Mouse (Mus musculus) layer of hippocampus, adult 8-10 months (tissue): ENCODE data around the gene Sipa1l3. TPM values are rescaled to one million over a fixed set of nuclear protein-coding genes. Genes with fewer than 3 reads are reported as not detected.

ENCODE experiments used
- DNase-seq, 2 experiments: peaks; one replicate each; pipeline ENCODE4 v3.0.0; 2022; ENCODE audit warnings: low spot score in 2 of 2
- total RNA-seq, 4 experiments: library from RNA; stranded (reverse); gene quantifications; 2 replicates each; pipeline ENCODE4 v1.2.4; 2022

Gene Sipa1l3
- total RNA-seq, 4 experiments from 2014 or later: 158 to 231 (median 197) TPM

DNA sequence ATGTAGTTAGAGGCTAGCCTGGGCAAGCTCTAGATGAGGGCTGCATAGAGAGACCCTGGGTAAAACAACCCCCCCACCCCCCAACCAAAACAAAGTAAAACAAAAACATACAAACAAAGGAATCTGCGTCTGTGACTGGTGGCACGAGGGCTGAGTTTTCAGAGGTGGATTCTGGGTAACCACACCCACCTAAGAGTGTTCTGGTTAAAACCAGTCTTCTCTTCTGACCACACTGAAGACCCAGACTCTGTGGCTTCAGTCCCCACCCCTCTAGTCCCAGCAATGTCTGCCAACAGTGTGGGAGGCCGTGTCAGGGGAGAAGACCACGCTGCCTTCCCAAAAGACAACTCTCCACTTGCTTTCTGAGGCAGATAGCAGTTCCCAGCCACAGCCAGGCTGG lies 72.3 kb downstream of the Sipa1l3 start:
- DNase-seq: no peak

DNA sequence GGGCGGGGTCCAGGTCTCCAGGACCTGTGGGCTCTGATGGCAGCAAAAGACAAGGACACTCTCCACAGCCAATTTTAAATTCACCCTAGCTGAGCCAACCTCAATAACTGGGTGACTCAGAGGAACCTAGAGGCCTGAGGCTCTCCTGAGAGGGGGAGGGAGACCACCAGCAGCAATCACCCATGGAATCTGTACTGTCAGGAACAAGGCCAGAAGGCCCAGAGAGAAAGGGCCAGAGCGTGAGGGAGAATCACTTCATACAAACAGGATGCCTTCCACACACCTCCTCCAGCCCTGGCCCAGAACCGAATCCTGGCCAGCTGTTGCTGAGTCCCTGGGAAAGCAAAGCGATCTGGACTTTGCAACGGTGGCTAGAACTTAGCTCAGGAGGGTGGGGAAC lies 73.9 kb downstream of the Sipa1l3 start:
- DNase-seq: no peak

DNA sequence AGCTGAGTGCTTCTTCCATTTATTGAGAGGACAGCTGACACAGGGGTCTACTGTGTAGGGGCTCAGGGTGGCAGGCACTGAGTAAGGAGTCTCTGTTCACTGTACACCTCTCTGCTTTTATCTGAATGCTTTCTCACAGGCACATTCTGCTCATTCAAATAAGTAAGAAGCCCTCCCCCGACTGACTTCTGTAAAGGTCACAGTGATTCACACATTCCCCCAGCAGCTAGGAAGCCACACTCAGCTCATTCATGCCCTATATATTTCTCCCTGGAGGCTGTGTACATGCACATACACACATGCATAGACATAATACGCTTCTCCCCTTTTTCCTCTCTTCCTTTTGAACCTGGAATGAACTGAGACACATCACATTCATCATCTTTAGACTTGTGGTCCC lies 74.4 kb downstream of the Sipa1l3 start:
- no peak for DNase-seq

DNA sequence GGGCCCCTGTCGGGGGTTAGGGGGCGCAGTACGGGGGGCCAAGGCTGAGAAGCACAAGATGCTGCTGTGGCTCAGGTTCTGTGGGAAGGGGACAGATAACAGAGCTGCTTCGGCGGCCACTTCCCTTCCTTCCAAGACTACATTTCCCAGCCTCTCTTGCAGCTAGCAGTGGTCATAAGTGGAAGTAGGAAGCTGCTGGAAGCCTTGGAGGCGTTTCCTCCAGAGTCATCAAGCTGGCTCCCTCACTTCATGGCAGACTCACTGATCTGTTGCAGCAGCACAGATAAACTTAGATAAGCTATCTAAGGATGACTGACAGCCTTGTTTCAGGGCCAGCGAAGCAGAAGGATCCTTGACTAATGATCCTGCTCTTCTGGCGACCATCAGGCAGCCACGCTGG lies 76.6 kb downstream of the Sipa1l3 start:
- DNase-seq: no peak

DNA sequence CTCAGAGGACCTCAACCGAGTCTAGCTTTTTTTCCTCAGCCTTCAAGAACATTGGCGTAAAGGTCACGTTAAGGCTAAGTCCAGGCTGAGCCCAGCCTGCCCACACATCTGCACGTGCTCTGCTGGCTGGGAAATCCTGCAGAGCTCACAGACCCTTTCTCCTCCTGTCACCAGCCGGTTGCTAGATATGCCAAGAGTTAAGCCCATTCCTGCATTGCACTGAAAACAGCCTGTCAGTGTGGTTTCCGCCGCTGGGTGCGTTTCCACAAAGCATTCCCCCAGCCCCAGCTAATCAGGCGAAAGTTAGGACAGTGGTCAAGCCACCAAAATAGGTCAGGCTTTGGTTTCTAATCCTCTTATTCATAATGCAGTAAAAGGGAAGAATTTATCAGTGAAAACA lies 77.3 kb downstream of the Sipa1l3 start:
- no peak for DNase-seq

DNA sequence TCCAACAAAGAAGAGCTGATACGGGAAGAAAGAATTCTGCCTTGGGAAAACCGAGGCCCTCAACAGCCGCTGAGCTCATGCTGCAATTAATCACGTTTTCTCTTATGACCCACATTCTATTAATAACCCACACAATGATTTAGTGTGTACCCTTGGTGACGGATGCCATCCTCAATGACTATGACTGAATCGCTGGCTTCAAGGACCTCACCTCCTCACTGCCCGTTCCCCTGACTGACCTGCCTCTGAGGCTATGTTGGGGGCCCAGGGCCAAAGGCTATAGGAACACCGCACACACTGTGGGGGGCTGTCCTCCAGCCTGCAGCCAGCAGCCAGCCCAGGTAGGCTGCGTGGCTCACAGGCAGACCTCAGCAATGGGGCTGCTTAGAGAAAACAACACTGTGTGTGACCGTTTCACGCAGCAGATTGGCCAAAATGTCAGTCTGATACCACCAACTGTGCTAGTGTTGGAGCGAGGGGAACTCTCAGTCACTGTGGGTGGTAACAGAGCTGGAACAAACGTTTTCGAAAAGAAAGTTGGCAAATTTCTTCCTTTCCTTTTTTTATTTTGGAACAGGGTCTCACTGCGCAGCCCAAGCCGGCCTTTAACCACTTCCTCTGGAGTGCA lies 79.7 kb downstream of the Sipa1l3 start:
- DNase-seq: peak; percentile 55 to 69

DNA sequence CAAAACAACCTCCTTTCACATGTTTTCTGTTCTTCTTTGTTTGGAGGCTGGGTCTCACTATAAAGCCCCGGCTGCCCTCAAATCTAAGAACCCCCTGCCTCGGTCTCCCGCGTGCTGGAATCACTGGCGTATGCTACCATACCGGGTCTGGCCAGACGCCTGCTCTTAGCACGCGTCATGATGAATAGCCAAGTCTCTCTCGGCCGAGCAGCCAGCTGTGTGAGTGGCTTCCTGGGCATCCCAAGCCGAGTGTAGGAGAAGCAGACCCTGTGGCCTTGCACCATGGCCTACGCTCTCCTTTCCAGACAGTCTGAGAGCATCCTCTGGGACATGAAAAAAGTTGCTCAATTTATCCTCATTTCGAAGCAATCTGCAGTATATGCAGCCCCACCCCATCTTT lies 80.2 kb downstream of the Sipa1l3 start:
- no peak for DNase-seq

DNA sequence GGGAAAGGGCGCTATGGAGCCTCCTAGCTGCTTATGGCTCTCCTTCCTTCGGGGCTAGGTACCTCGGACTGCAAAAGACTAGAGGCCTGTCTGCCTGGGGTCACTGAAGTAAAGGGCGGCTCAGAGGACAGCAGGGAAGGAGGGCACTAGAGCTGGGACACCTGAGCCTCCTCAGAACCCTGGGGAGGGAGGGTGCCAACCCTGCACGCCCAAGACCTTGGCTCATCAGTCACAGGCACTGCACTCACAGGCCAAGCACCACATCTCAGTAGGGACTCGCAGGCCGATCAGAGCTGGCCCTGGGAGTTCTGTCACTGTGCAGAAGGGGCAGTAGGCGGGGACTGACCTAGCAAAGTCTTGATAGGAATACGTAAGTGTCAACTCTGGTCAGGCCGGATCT lies 81.4 kb downstream of the Sipa1l3 start:
- no peak for DNase-seq

DNA sequence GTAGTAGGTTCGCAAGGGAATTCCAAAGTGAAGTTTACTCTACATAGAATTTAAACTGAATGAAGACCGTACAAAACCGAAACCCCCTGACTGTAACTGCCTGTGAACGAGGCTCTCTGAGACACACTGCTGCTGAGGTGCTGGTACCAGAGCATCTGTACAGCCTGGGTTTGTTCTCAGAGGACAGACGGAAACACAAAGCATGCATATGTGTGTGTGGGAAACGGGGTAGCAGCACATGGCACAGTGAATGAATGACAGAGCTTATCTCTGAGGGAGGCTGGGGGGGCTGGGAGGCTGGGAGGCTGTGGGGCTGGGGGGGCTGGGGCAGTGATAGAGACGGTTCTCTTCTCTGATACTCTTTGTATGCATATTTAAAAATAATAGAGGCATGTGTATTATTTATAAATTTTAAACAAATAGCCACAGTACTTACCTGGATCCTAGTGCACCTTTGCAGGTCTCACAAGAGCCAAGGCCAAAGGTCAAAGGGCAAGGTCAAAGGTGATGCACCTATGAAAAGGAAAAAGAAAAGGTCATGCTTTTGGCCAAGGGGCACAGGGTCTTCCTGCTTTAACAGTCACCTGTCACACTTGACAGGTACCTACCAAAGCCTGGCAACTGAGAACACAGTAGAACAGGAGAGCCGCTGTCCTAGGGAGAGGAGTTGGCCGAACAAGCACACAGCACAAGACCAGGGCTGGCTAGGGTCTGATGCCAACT lies 84.0 kb downstream of the Sipa1l3 start:
- DNase-seq: peak; percentile 67 to 68

DNA sequence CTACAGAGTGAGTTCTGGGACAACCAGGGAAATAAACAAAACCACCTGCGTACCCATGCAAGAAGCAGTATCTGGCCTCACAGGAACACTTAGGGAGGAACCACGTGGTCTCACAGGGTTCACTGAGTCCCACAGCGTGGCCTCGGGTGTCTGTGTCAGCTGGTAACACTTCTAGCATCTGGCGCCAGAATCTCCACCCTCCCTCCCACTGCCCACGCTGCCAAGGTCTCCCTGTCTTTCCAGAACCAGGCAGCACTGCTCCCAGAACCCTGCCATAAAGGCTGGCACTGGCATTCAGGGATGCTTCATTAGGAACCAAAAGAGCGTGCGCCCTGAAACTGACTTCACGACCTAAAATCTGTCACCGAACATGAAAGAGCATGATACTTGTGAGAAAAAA lies 84.7 kb downstream of the Sipa1l3 start:
- no peak for DNase-seq

DNA sequence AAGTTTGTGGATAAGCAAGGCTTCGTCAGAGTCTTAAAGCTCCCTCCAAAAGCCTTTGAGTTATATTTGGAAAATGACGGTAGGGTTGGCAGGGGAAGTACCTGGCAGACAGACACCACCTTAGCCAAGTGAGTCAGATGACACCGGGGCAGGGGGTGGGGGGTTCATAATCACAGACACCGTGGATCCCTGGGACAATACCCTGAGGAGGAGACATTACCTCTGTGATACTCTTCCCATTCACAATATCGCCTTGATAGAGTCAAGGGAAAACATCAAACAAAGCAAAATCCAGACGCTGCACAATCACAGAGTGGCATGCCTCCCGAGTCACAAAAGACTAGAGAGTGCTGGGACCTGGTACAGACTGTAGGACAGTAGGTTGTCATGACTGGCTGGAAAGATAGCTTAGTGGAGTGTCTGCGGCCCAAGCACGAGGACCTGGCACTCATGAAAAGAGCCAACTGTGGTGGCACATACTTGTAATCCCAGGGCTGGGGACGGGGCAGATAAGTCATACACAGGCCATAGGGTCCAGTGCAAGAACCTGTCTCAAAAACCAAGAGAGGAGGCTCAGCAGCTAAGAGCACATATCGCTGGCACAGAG lies 85.4 kb downstream of the Sipa1l3 start:
- DNase-seq: no peak

DNA sequence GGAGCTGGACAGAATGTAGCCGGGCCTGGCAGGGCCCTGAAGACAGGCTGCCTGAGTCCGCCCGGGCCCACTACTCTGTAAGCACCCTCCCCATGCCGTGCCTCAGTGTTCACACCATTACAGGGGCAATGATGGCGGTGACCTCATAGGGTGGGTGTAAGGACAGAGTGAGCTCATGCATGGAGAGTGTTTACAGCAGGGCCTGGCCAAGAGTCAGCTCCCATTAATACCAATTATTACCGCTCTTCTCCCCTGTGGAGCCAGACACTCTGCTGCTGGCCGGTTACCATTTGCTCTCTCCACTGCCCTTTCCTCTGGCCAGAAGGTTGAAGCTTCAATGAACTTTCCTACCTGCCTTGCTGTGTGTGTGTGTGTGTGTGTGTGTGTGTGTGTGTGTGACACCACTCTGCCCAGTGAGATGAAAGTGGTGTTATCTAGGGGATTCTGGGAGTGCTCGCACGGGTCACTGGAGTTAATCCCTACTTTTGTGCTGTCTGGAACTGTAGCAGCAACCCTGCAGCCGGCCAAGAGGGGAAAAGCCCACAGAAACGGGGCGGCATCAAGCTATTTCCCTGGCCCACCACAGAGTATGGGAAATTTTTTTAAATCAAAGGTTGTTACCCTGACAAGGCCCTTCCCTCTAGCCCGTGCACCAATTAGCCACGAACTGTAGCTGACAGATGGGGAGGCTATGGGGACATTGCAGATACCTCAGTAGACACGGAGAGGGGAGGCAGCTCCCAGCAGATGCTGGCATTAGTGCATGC lies 86.1 kb downstream of the Sipa1l3 start:
- DNase-seq: no peak

DNA sequence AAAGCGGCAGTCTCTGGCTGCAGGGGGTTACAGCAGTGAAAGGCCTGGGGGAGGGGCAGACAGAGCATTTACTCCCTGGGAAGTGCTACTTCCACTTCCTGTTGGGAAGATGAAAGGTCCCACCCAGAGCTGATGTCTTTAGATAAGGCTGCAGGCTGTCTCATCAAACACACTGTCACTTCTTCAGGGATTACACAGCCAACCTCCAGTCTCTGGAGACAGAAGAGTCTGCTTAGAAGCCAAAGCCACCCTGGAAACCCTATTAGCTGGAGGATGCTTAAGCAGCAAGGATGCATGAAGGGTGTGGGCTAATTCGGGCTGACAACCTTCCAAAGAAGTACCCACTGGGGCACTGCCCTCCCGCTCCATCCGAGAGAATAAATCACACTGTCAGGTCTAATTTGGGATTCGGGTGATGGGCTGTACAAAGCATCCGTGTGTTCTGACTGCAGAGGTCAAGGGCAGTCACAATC lies 87.7 kb downstream of the Sipa1l3 start:
- DNase-seq: no peak

DNA sequence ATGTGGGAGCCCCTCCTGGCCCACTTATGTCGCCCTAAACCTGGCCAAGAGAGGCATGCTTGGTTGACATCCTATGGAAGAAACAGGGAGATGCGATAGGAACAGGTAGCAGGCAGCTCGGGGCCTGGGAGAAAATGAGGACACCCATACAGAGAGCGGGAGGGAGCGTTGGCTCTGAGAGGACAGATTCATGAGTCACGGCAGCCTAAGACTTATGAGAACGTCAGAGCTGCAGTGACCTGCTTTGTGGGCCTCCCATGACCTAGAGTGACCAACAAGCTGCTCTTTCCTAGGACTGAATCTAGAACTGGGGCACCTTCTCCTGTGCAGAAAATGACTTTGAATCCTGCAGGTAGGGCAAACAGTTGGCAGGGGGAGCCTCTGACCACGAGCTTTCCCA lies 92.4 kb downstream of the Sipa1l3 start:
- DNase-seq: no peak

DNA sequence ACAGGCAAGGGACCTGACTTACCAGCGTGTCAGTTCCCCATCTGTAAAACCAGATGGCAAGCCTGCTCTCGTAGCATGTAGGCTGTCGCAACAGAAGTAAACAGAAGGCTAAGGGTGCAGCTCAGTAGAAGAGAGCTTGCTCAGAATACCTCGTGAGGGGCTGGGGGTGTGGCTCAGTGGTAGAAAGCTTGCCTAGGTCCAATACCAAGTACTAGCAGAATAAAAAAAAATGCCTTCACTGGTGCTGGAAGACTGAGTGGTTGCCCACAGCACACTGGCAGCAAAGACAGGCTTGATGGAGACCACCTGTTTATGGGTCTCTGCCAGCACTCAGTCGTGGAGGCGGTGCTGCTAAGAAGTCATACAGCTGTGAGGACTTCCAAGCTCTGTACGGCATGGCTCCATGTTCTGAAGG lies 93.0 kb downstream of the Sipa1l3 start:
- DNase-seq: peak; percentile 67

DNA sequence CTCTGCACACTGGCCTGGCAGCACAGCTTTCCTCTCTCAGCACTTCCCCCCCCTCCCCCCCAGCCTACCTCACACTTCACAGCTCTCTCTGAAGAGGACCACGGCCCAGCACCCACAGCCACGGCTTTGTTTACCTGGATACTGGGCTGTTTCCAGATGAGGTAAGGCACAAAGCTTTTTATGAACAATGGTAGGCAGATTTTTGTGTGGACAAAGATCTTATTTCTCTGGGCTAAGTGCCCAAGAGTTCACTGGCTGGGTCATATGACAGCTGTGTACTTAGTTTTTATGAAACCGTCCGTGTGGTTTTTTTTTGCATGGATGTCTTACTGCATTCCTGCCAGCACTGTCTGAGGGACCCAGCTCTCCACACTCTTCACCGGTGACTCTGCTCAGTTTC lies 93.8 kb downstream of the Sipa1l3 start:
- no peak for DNase-seq

DNA sequence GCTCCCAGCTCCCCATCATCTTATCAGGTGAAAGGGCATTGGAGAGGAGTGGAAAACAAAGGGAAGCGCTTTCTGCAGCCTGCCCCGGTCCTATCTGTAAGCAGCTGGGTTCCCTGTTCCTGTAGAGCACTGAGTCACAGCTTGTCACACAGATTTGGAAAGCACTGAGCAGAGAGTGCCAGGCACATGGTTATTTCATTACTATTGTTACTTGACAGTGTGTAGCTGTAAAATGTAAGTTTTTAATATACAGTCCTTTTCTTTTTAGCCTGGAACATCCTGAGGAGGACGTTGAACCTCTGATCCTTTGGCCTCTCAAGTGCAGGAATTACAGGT lies 96.6 kb downstream of the Sipa1l3 start:
- DNase-seq: no peak

DNA sequence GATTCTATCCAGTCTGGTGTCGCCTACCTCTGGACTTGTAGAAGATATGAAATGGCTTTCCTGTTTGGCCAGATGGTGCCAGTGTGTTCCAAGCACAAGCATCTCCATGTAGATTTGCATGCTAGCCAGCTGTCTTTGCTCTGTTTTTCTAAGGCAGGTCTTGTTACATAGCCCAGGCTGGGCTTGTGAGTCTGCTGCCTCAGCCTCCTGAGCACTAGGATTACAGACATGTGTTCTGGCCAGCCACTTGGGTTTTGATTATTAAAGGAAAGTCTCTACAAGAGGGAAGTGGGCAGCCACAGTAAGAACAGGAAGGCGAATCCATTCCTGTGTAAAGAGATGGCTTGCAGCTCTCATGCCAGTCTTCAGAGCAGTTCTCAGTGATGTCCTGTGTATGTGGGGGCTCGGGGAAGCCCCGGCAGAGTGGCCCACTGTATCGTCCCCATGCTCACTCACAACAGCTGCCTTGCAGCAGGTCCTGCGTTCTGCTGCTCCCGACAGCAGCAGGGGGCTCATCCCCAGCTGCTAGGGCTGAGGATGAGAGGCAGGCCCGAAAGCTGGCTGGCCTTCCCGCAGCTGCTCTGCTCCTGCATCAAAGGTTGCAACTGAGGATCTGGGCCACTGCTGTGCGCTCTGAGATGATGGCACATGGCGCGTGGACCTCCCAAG lies 97.1 kb downstream of the Sipa1l3 start:
- DNase-seq: peak in 1 of 2 experiments; percentile 52

DNA sequence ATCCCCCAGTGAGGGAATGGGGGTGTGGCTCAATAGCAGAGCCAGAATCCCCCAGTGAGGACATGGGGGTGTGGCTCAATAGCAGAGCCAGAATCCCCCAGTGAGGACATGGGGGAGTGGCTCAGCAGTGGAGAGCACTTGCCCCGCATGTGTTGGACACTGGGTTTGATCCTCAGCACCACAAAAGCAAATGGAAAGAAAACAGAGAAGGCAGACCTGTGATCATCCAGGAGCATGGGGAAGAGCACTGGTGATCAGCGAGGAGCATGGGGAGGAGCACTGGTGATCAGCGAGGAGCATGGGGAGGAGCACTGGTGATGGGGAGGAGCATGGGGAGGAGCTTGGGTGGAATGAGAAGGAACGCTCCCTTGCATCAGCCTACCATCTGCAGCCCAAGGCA lies 98.6 kb downstream of the Sipa1l3 start:
- no peak for DNase-seq

DNA sequence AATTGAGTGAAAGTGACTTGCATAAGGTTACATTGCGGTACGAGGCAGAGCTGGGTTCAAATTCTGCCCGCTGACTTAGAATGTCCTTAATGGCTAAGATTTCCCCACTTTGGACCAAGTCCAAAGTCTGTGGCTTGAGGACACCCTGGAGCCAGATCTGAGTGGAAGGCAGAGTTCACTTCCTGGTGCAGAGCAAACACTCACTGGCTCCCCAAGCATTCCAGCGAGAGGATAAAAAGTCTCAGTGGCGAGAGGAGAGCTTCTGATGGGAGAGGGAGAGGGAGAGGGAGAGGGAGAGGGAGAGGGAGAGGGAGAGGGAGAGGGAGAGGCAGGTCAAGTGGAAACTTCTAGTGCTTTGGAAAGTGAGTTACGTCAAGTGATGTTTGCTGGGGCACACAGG lies 100.2 kb downstream of the Sipa1l3 start:
- no peak for DNase-seq

DNA sequence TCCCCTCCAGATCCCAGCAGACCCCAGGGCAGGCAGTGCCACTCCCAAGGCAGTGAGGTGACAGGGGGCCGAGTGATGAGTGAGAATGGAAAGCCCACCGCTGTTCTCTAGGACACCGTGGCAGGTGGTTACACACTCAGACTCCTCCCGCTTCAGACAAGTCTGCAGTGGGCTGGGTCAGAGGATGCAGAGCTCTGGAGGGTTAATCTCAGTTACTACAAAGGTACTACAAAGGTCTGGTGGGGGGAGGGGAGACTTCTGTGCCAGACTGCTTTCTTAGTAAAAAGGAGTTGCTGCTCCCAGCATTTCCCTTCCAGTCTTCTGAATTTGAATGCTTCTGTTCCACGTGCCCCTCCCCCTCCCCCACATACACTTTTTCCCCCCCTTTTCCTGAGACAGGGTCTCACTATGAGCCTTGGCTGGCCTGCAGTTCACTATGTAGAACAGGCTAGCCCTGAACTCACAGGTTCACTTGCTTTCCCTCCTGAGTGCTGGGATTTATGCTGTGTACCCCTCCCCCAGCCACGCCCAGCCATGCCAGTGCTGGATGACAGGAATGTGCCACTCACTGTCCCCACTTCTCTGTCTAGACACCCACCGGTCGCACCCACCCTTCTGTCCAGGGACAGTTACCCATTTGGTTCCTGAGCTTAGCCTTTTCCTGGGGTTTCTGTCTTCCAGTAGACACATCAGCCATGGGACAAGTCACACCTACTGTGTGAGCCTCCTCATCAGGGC lies 100.9 kb downstream of the Sipa1l3 start:
- DNase-seq: no peak
